ENCODE assay signal across 17 mouse cellular contexts in the genomic region with DNA sequence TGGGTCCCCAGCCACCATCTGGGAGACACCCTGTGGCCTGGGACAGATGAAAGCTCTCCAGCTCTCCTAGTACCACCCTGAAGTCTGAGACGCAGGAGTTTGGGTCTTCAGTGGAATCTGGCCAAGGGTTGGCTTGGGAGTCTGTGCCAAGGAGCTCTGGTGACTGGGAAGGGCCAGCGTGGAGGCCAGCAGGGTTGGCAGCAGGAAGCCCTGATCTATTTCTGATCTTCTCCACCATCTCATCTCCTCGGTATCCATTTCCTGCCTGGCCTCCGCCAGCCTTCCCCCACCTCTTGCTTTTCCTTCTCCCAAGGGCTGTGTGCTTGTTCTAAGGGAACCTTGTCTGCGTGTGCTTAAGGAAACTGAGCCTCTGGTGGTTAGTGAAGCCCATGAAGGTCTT. TPM values are rescaled to one million over a fixed set of nuclear protein-coding genes. Genes with fewer than 3 reads are reported as not detected.
DNase-seq lines count a peak whose midpoint lies in the region.
"Had no signal": no experiment of that assay in that cellular context is flagged by ENCODE, and none has a peak within 500 bp of the region (broad histone marks: within the 10 kb centered on the region; RNA-seq: fewer than 3 reads in every experiment).

No protein-coding gene starts in this region.

- intact Hi-C loops in left cerebral cortex, postnatal 4 days (cut with DNase I) = no loop called here

- peak; percentile 38 for DNase-seq in cerebellum, adult 11-12 months
- DNase-seq in cerebellum, postnatal 4 days (ENCODE audit: low spot score in 2 of 2) = no peak
- peak; percentile 64 for DNase-seq in gastrocnemius, adult 18-20 months (ENCODE audit: low spot score)
- no peak for DNase-seq in gastrocnemius, postnatal 4 days (ENCODE audit: low spot score in 2 of 2)
- peak; percentile 35 to 48 for DNase-seq in cerebellum, postnatal 25 days
- DNase-seq in gastrocnemius, postnatal 25 days = peak; percentile 50
- DNase-seq in left cerebral cortex, postnatal 4 days = no peak
- DNase-seq: adrenal gland, postnatal 10 days; B cell, adult 2 months; embryo, embryonic 11 days; heart, adult 18-20 months; heart, postnatal 10 days; heart, postnatal 4 days; kidney, adult 11 months had no signal

RNA-seq across cellular contexts. Expression of a gene that starts 33.3 kb away (rescaled TPM):
- under 1 TPM; 0.21 to 0.71 TPM for total RNA-seq in gastrocnemius, adult 18-20 months (2021)
- total RNA-seq in gastrocnemius, postnatal 4 days (2021) = under 1 TPM; 0.70 to 0.88 TPM
- total RNA-seq in gastrocnemius, postnatal 25 days (2021) = under 1 TPM; 0.29 to 0.33 TPM
- total RNA-seq in left cerebral cortex, postnatal 4 days (2021) = 1 to 10 TPM; 7.2 to 8.1 TPM

RNA-seq across cellular contexts. Expression of a gene that starts 41.7 kb away (rescaled TPM):
- not detected for total RNA-seq in gastrocnemius, adult 18-20 months (2021)
- not detected for total RNA-seq in gastrocnemius, postnatal 4 days (2021)
- total RNA-seq in gastrocnemius, postnatal 25 days (2021) = not detected
- not detected for total RNA-seq in left cerebral cortex, postnatal 4 days (2021)
- total RNA-seq: adrenal gland, postnatal 10 days; common myeloid progenitor, adult 5-6 weeks; gastrocnemius, postnatal 36 days; heart, adult 18-20 months; heart, postnatal 10 days; heart, postnatal 4 days; hindbrain, postnatal 0 days had no signal

RNA-seq across cellular contexts. Expression of a gene that starts 55.3 kb away (rescaled TPM):
- total RNA-seq in gastrocnemius, adult 18-20 months (2021) = 10 to 100 TPM; 15.5 to 29.8 TPM
- total RNA-seq in gastrocnemius, postnatal 4 days (2021) = 10 to 100 TPM; 17.5 to 27.8 TPM
- 10 to 100 TPM in 1 of 2 experiments, 1 to 10 TPM in 1; 6.4 to 44.3 TPM for total RNA-seq in gastrocnemius, postnatal 25 days (2021)
- total RNA-seq in left cerebral cortex, postnatal 4 days (2021) = 1 to 10 TPM; 1.6 to 2.1 TPM

Comparison
In these comparisons a context has a peak if more than half of its experiments do, and no peak if none do; other contexts are left out.
1. DNase-seq: peak in cerebellum, adult 11-12 months (single experiment), gastrocnemius, adult 18-20 months (single experiment), cerebellum, postnatal 25 days (2 of 2) and gastrocnemius, postnatal 25 days (single experiment); none in cerebellum, postnatal 4 days (0 of 2), gastrocnemius, postnatal 4 days (0 of 2) and left cerebral cortex, postnatal 4 days (single experiment).
2. RNA of a gene that starts 33.3 kb away (total RNA-seq): 7.2 to 8.1 TPM in left cerebral cortex, postnatal 4 days; 0.70 to 0.88 TPM in gastrocnemius, postnatal 4 days, 0.21 to 0.71 TPM in gastrocnemius, adult 18-20 months and 0.29 to 0.33 TPM in gastrocnemius, postnatal 25 days; every median in the first group is over 4 times any median in the second.